Mouse (Mus musculus) hindbrain, embryonic 14.5 days (tissue): Measurements from ENCODE around the gene Ccnjl. TPM values are rescaled to one million over a fixed set of nuclear protein-coding genes. Genes with fewer than 3 reads are reported as not detected.

Experiments
- ATAC-seq: fragments of 200-750 bp; cut with Nextera tagmentation; 2 replicates; pipeline ENCODE4 v1.8.0; 2017; ENCODE audit warnings: moderate number of reproducible peaks, mild to moderate bottlenecking, moderate TSS enrichment, moderate library complexity; ENCODE audit not compliant: low FRiP score
- DNase-seq: peaks from one replicate; pipeline ENCODE4 v3.0.0-alpha.2; 2015; ENCODE audit warnings: low spot score
- H3K27ac ChIP-seq: fragments of 300-500 bp; sonication (generic); 2 replicates; pipeline ENCODE4 v1.5.1; 2014; ENCODE audit warnings: mild to moderate bottlenecking, moderate library complexity
- H3K27me3 ChIP-seq: fragments of 300-500 bp; sonication (generic); 2 replicates; pipeline ENCODE4 v1.6.1; 2014; ENCODE audit warnings: mild to moderate bottlenecking, low read length, mixed read lengths; ENCODE audit not compliant: control insufficient read depth, insufficient read depth
- H3K36me3 ChIP-seq: fragments of 300-500 bp; sonication (generic); replicated peaks from 2 replicates; pipeline ENCODE4 v1.6.1; 2014; ENCODE audit not compliant: control insufficient read depth, insufficient read depth
- H3K4me1 ChIP-seq: fragments of 300-500 bp; sonication (generic); replicated peaks from 2 replicates; pipeline ENCODE4 v1.6.1; 2014; ENCODE audit warnings: antibody characterized with exemption, low read length, mixed read lengths; ENCODE audit not compliant: control insufficient read depth, insufficient read depth
- H3K4me2 ChIP-seq: fragments of 300-500 bp; sonication (generic); replicated peaks from 2 replicates; pipeline ENCODE4 v1.6.1; 2014; ENCODE audit warnings: mild to moderate bottlenecking, moderate library complexity
- H3K4me3 ChIP-seq: fragments of 300-500 bp; sonication (generic); replicated peaks from 2 replicates; pipeline ENCODE4 v1.5.1; 2014; ENCODE audit warnings: mild to moderate bottlenecking, low read length
- H3K9ac ChIP-seq: fragments of 300-500 bp; sonication (generic); 2 replicates; pipeline ENCODE4 v1.6.1; 2014
- H3K9me3 ChIP-seq: fragments of 300-500 bp; sonication (generic); 2 replicates; pipeline ENCODE4 v1.6.1; 2016; ENCODE audit warnings: low read length; ENCODE audit not compliant: control insufficient read depth
- WGBS: fragments of 180-500 bp; shearing (Covaris S2); extraction: QIAGEN DNeasy Blood & Tissue Kit; methylation state at CpG from one replicate; pipeline ENCODE4 v1.1.7; 2014; 5-methylcytosine and 5-hydroxymethylcytosine counted together
- polyA plus RNA-seq: library from polyadenylated mRNA; unstranded; fragments of >200 nt; fragmentation: Nextera tagmentation; extraction: Ambion mirVana; gene quantifications from 2 replicates; pipeline ENCODE4 v1.2.1, GENCODE M21; 2014

Gene Ccnjl
- polyA plus RNA-seq, 1 experiment from 2014 or later: 11.9 TPM

- Histone ChIP-seq H3K4me3 (no peak overlapping the region), H3K36me3 (no peaks in the 10 kb centered on the region)
- no peak for ATAC-seq
Observed at GRCm38 (mm10) chr11:43604207-43604606, 75.6 kb downstream of the Ccnjl start.

DNA sequence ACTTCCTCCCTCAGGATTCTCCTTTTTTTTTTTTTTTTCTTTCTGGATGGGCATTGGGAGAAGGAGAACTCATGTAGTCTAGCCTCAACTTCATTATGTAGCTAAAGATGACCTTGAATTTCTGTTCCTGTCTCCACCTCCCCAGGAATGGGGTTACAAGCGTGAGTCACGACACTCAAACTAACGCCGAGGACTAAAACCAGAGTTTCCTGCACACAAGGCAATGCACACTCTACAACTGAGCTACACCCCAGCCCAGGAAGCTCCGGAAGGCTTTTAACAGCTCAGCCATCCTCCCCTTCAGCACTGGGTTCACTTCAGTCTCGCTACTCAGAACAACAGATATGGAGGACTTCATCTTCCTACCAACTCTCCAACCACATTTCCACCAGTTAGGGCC, 76.3 kb downstream of the Ccnjl start:
- Histone ChIP-seq H3K9me3 (no peaks in the 10 kb centered on the region), H3K27ac (no peak overlapping the region), H3K4me3 (no peak overlapping the region), H3K36me3 (no peaks in the 10 kb centered on the region), H3K4me2 (no peak overlapping the region), H3K27me3 (no peaks in the 10 kb centered on the region), H3K4me1 (no peaks in the 10 kb centered on the region; the same call in 1 of the 2 replicates), H3K9ac (no peak overlapping the region)
- DNase-seq: no peak
- ATAC-seq: no peak
- WGBS: 92% methylated on average over 6 of the region's 6 CpGs

More at GRCm38 (mm10) chr11:43604207-43604606, 75.6 kb downstream of the Ccnjl start:
- WGBS: 98% methylated on average over 2 of the region's 2 CpGs
- Histone ChIP-seq H3K9ac (no peak overlapping the region), H3K27me3 (no peaks in the 10 kb centered on the region), H3K9me3 (no peaks in the 10 kb centered on the region), H3K27ac (no peak overlapping the region), H3K4me2 (no peak overlapping the region), H3K4me1 (no peaks in the 10 kb centered on the region; the same call in 1 of the 2 replicates)
- no peak for DNase-seq

DNA sequence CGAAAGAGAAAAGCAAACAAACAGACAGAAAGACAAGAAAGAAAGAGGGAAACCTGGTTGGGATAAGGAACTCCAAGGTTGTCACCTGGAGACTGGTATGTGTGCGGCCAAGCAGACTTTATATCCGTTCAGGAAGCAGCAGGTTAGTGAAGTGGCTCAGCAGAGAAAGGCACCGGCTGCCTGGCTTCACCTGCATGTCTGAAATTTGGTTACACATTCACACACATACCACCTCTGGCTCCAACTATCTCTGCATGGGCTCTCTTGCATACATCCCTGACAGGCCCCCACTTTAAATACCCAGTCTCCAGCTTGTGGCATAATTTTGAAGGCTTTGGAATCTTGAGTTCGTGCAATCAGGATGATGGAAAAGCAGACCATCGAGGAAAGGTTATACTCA, 77.3 kb downstream of the Ccnjl start:
- Histone ChIP-seq H3K27me3 (no peaks in the 10 kb centered on the region), H3K27ac (no peak overlapping the region), H3K36me3 (no peaks in the 10 kb centered on the region), H3K9me3 (no peaks in the 10 kb centered on the region), H3K9ac (no peak overlapping the region), H3K4me3 (no peak overlapping the region), H3K4me1 (no peaks in the 10 kb centered on the region; the same call in 1 of the 2 replicates), H3K4me2 (no peak overlapping the region)
- ATAC-seq (no peak), DNase-seq (no peak)
- WGBS: 91% methylated on average over 6 of the region's 6 CpGs

DNA sequence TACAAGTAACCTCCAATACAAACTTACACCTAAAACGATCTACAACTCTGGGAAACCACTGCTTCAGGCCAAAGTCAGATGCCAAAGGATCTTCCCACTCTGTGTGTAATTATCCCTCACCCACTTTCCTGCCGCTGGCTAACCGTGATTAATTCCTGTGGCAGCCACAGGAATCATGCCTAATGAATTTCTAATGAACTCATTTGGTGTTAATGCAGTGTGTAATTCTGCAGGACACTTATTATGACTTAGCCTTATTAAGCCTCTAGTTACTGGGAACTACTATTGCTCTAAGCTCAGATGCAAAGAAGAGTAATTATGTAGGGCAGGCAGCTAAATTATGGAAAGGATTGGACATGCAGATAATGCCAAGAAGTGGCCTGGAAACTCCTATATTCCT, 79.9 kb downstream of the Ccnjl start:
- H3K9ac ChIP-seq: no peak overlapping the region
- H3K4me1 ChIP-seq: peaks cover 7% of the 10 kb centered on the region; the same call in 1 of the 2 replicates
- ATAC-seq: peak; percentile 51; the same call in 1 of the 2 replicates
- H3K4me3 ChIP-seq: no peak overlapping the region
- peak overlapping the region; percentile 66; the same call in 1 of the 2 replicates for H3K27ac ChIP-seq
- 27% methylated on average over 3 of the region's 3 CpGs for WGBS
- H3K9me3 ChIP-seq: no peaks in the 10 kb centered on the region
- no peaks in the 10 kb centered on the region for H3K27me3 ChIP-seq
- DNase-seq: peak; percentile 65
- no peaks in the 10 kb centered on the region for H3K36me3 ChIP-seq
- no peak overlapping the region for H3K4me2 ChIP-seq

GRCm38 (mm10) chr11:43610006-43610661, 81.5 kb downstream of the Ccnjl start:
- DNase-seq (no peak), ATAC-seq (no peak)
- H3K9ac ChIP-seq: no peak overlapping the region
- H3K27me3 ChIP-seq: no peaks in the 10 kb centered on the region
- H3K4me1 ChIP-seq: peaks cover 7% of the 10 kb centered on the region; the same call in 1 of the 2 replicates
- 68% methylated on average over 10 of the region's 10 CpGs for WGBS
- no peaks in the 10 kb centered on the region for H3K36me3 ChIP-seq
- H3K27ac ChIP-seq: no peak overlapping the region
- no peak overlapping the region for H3K4me2 ChIP-seq
- no peak overlapping the region for H3K4me3 ChIP-seq
- H3K9me3 ChIP-seq: no peaks in the 10 kb centered on the region

GRCm38 (mm10) chr11:43610662-43611033, 82.1 kb downstream of the Ccnjl start:
- Histone ChIP-seq H3K27me3 (no peaks in the 10 kb centered on the region), H3K27ac (no peak overlapping the region), H3K9me3 (no peaks in the 10 kb centered on the region), H3K4me2 (no peak overlapping the region), H3K4me3 (no peak overlapping the region), H3K36me3 (no peaks in the 10 kb centered on the region), H3K4me1 (peaks cover 7% of the 10 kb centered on the region; the same call in 1 of the 2 replicates), H3K9ac (no peak overlapping the region)
- no peak for DNase-seq
- WGBS: 82% methylated on average over 5 of the region's 5 CpGs
- no peak for ATAC-seq

GRCm38 (mm10) chr11:43612834-43613488, 84.4 kb downstream of the Ccnjl start:
- Histone ChIP-seq H3K36me3 (no peaks in the 10 kb centered on the region), H3K4me1 (peaks cover 8% of the 10 kb centered on the region), H3K27ac (peak overlapping the region; percentile 73), H3K27me3 (no peaks in the 10 kb centered on the region), H3K4me3 (no peak overlapping the region), H3K9me3 (no peaks in the 10 kb centered on the region), H3K4me2 (no peak overlapping the region), H3K9ac (peak overlapping the region; percentile 8; the same call in 1 of the 2 replicates)
- DNase-seq (peak; percentile 91), ATAC-seq (peak; percentile 86)
- WGBS: 21% methylated on average over 12 of the region's 12 CpGs

DNA sequence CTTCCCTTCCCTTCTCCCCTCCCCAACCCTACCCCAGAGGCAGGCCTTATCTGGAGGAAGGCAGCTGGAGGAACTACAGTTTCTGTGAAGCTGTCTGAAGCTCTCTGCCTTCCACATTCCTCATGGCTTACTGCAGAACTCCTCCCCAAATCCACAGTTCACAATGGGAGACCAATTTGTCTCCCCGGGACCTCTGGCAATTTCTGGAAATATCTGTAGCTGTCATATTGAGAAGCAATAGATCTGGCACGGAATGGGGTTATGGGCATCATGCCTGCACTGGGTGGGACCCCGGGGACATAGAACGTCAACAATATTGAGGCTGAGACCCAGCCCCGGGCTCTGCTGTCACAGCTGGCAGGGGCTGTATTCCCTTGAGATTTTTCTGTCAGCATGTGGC, 89.3 kb downstream of the Ccnjl start:
- Histone ChIP-seq H3K9me3 (no peaks in the 10 kb centered on the region), H3K4me2 (no peak overlapping the region), H3K36me3 (no peaks in the 10 kb centered on the region), H3K27me3 (no peaks in the 10 kb centered on the region), H3K4me1 (peaks cover 13% of the 10 kb centered on the region), H3K27ac (peak overlapping the region; percentile 9; the same call in 1 of the 2 replicates), H3K4me3 (no peak overlapping the region), H3K9ac (no peak overlapping the region)
- DNase-seq (no peak), ATAC-seq (peak; percentile 42; the same call in 1 of the 2 replicates)
- WGBS: 23% methylated on average over 5 of the region's 5 CpGs

- peaks cover 8% of the 10 kb centered on the region for H3K4me1 ChIP-seq
- H3K9me3 ChIP-seq: no peaks in the 10 kb centered on the region
- H3K9ac ChIP-seq: no peak overlapping the region
- no peaks in the 10 kb centered on the region for H3K27me3 ChIP-seq
- H3K4me2 ChIP-seq: no peak overlapping the region
- H3K27ac ChIP-seq: peak overlapping the region; percentile 9; the same call in 1 of the 2 replicates
- H3K36me3 ChIP-seq: no peaks in the 10 kb centered on the region
- WGBS: 34% methylated on average over 7 of the region's 7 CpGs
- H3K4me3 ChIP-seq: no peak overlapping the region
- ATAC-seq (peak; percentile 54; the same call in 1 of the 2 replicates), DNase-seq (no peak)
Observed at GRCm38 (mm10) chr11:43618403-43618802, 89.8 kb downstream of the Ccnjl start.
